Mouse (Mus musculus) embryonic fibroblast, embryonic 13.5 days (primary cell): ENCODE data around the gene Rora.

ENCODE experiments used
- CTCF ChIP-seq: IDR thresholded peaks from 2 replicates; pipeline ENCODE4 v1.5.1; 2011; ENCODE audit warnings: mild to moderate bottlenecking, control low read depth, low read length, moderate library complexity, borderline replicate concordance; ENCODE audit not compliant: insufficient read depth
- POLR2A ChIP-seq: IDR thresholded peaks from 2 replicates; pipeline ENCODE4 v1.6.1; 2011; ENCODE audit warnings: low read depth, mild to moderate bottlenecking, control low read depth, low read length, moderate library complexity

GRCm38 (mm10) chr9:68688151-68688550, 34.6 kb downstream of the Rora start:
- TF ChIP-seq CTCF: no peak
- no peak for TF ChIP-seq POLR2A
